ENCODE assay signal across 9 mouse cellular contexts in genomic region chr16:52034356-52034755, GRCm38 (mm10). TPM values are rescaled to one million over a fixed set of nuclear protein-coding genes. Genes with fewer than 3 reads are reported as not detected.
DNase-seq lines count a peak whose midpoint lies in the region; ATAC-seq and TF ChIP-seq lines count a peak whose summit lies in the region.
"Had no signal": no experiment of that assay in that cellular context is flagged by ENCODE, and none has a peak within 500 bp of the region (broad histone marks: within the 10 kb centered on the region; RNA-seq: fewer than 3 reads in every experiment).

No protein-coding gene starts in this region.

- H3K36me3 ChIP-seq in lung, embryonic 14.5 days (ENCODE audit: insufficient read depth): peaks cover 37% of the 10 kb centered on the region
- peaks cover 56% of the 10 kb centered on the region for H3K36me3 ChIP-seq in hindbrain, embryonic 10.5 days
- peaks cover 19% of the 10 kb centered on the region; the same call in 1 of the 2 replicates for H3K36me3 ChIP-seq in neural tube, embryonic 12.5 days
- H3K36me3 ChIP-seq in liver, postnatal 0 days (replicated peaks; ENCODE audit: insufficient read depth, low read length): peaks cover 16% of the 10 kb centered on the region; the same call in 1 of the 2 replicates
- H3K36me3 ChIP-seq: intestine, embryonic 15.5 days had no signal

- no peak overlapping the region for H3K27ac ChIP-seq in lung, embryonic 14.5 days (ENCODE audit: low read depth)
- H3K27ac ChIP-seq in hindbrain, embryonic 10.5 days: no peak overlapping the region
- no peak overlapping the region for H3K27ac ChIP-seq in neural tube, embryonic 12.5 days
- no peak overlapping the region for H3K27ac ChIP-seq in liver, postnatal 0 days (ENCODE audit: low read depth)
- H3K27ac ChIP-seq: intestine, embryonic 15.5 days had no signal

- H3K9ac ChIP-seq in lung, embryonic 14.5 days: no peak overlapping the region
- H3K9ac ChIP-seq in neural tube, embryonic 12.5 days: no peak overlapping the region
- H3K9ac ChIP-seq in liver, postnatal 0 days (replicated peaks): no peak overlapping the region
- H3K9ac ChIP-seq: intestine, embryonic 15.5 days had no signal

- no peak overlapping the region for H3K4me3 ChIP-seq in lung, embryonic 14.5 days (ENCODE audit: low read depth, low read length)
- H3K4me3 ChIP-seq in hindbrain, embryonic 10.5 days: peak overlapping the region; percentile 36
- H3K4me3 ChIP-seq in neural tube, embryonic 12.5 days: peak overlapping the region; percentile 5; the same call in 1 of the 2 replicates
- H3K4me3 ChIP-seq in liver, postnatal 0 days (ENCODE audit: low read depth, low read length): no peak overlapping the region
- H3K4me3 ChIP-seq: intestine, embryonic 15.5 days had no signal

- no peak for TF ChIP-seq CTCF in lung, embryonic 14.5 days (IDR thresholded peaks at IDR 0.05; ENCODE audit: low read depth)
- TF ChIP-seq CTCF in liver, postnatal 0 days (IDR thresholded peaks at IDR 0.05; ENCODE audit: low read depth): no peak

- peak overlapping the region; percentile 38 for H3K4me2 ChIP-seq in lung, embryonic 14.5 days
- peak overlapping the region; percentile 70 for H3K4me2 ChIP-seq in neural tube, embryonic 12.5 days (replicated peaks)
- no peak overlapping the region for H3K4me2 ChIP-seq in liver, postnatal 0 days (ENCODE audit: low read depth, low read length)
- H3K4me2 ChIP-seq: intestine, embryonic 15.5 days had no signal

- peaks cover 7% of the 10 kb centered on the region for H3K4me1 ChIP-seq in lung, embryonic 14.5 days (ENCODE audit: insufficient read depth)
- H3K4me1 ChIP-seq in hindbrain, embryonic 10.5 days (replicated peaks): peaks cover 29% of the 10 kb centered on the region
- H3K4me1 ChIP-seq in neural tube, embryonic 12.5 days: peaks cover 39% of the 10 kb centered on the region
- H3K4me1 ChIP-seq in liver, postnatal 0 days (ENCODE audit: insufficient read depth): peaks cover 49% of the 10 kb centered on the region

- no peaks in the 10 kb centered on the region for H3K9me3 ChIP-seq in lung, embryonic 14.5 days (ENCODE audit: low read depth, low read length)
- H3K9me3 ChIP-seq in hindbrain, embryonic 10.5 days: no peaks in the 10 kb centered on the region
- no peaks in the 10 kb centered on the region for H3K9me3 ChIP-seq in neural tube, embryonic 12.5 days
- H3K9me3 ChIP-seq in liver, postnatal 0 days (ENCODE audit: low read length): no peaks in the 10 kb centered on the region
- H3K9me3 ChIP-seq: intestine, embryonic 15.5 days had no signal

- ATAC-seq in lung, embryonic 14.5 days (ENCODE audit: insufficient read depth): no peak
- ATAC-seq in neural tube, embryonic 12.5 days (ENCODE audit: low FRiP score, low read depth): no peak
- no peak for ATAC-seq in liver, postnatal 0 days
- ATAC-seq: intestine, embryonic 15.5 days had no signal

- TF ChIP-seq EP300 in liver, postnatal 0 days (IDR thresholded peaks at IDR 0.05; ENCODE audit: low read depth): no peak

- WGBS in lung, embryonic 14.5 days: 77% methylated on average over 5 of the region's 5 CpGs
- 91% methylated on average over 5 of the region's 5 CpGs for WGBS in hindbrain, embryonic 10.5 days
- 92% methylated on average over 5 of the region's 5 CpGs for WGBS in neural tube, embryonic 12.5 days
- WGBS in liver, postnatal 0 days (ENCODE audit: insufficient replicate concordance): 82% methylated on average over 5 of the region's 5 CpGs

- peak; percentile 43 for DNase-seq in cerebellum, adult 11-12 months
- DNase-seq in cerebellum, adult 11 months: no peak
- DNase-seq in lung, embryonic 14.5 days: no peak
- no peak for DNase-seq in lung, postnatal 4 days
- no peak for DNase-seq in hindbrain, embryonic 10.5 days (ENCODE audit: low spot score)
- no peak for DNase-seq in c-Kit-positive CD71-positive TER-119-positive erythroid progenitor cells, embryonic 14.5 days (ENCODE audit: low spot score)
- no peak for DNase-seq in liver, postnatal 0 days

- H3K27me3 ChIP-seq in lung, embryonic 14.5 days (ENCODE audit: insufficient read depth, low read length): no peaks in the 10 kb centered on the region
- no peaks in the 10 kb centered on the region for H3K27me3 ChIP-seq in hindbrain, embryonic 10.5 days (ENCODE audit: insufficient read depth, poor library complexity, severe bottlenecking)
- no peaks in the 10 kb centered on the region for H3K27me3 ChIP-seq in neural tube, embryonic 12.5 days (replicated peaks)
- H3K27me3 ChIP-seq in liver, postnatal 0 days (ENCODE audit: insufficient read depth, low read length): no peaks in the 10 kb centered on the region
- H3K27me3 ChIP-seq: intestine, embryonic 15.5 days had no signal

RNA-seq across cellular contexts. Expression of gene Cblb, which starts 3.3 kb away (rescaled TPM):
- polyA plus RNA-seq in lung, embryonic 14.5 days (2014; fragmentation: Nextera tagmentation; extraction: Ambion mirVana): 19.8 and 21.8 TPM in 2 replicates
- 34.8 and 42.6 TPM in 2 replicates for polyA plus RNA-seq in hindbrain, embryonic 10.5 days (2016; fragmentation: Nextera tagmentation; extraction: Ambion mirVana)
- 28.0 and 31.5 TPM in 2 replicates for polyA plus RNA-seq in neural tube, embryonic 12.5 days (2016; fragmentation: Nextera tagmentation; extraction: Ambion mirVana)
- 2.0 and 2.1 TPM in 2 replicates for polyA plus RNA-seq in liver, postnatal 0 days (2015; fragmentation: Nextera tagmentation; extraction: Ambion mirVana)

Comparison
In these comparisons a context has a peak if more than half of its experiments do, and no peak if none do; other contexts are left out.
1. H3K4me3 ChIP-seq: peak in hindbrain, embryonic 10.5 days (single experiment) and neural tube, embryonic 12.5 days (single experiment); none in lung, embryonic 14.5 days (single experiment) and liver, postnatal 0 days (single experiment).